Mouse (Mus musculus) cerebellum, adult 2 months (tissue): ENCODE data around the gene Slc35e2.

Experiments used
- CTCF ChIP-seq: fragments of 200-500 bp; IDR thresholded peaks from 2 replicates; pipeline ENCODE4 v1.5.1; 2011; ENCODE audit warnings: low read depth, mild to moderate bottlenecking, control low read depth, low read length, moderate library complexity, borderline replicate concordance; ENCODE audit not compliant: insufficient read depth
- POLR2A ChIP-seq: fragments of 200-500 bp; IDR thresholded peaks from 2 replicates; pipeline ENCODE4 v1.6.1; 2011; ENCODE audit warnings: low read length, control low read depth, borderline replicate concordance; ENCODE audit not compliant: insufficient read depth

- TF ChIP-seq POLR2A (no peak), CTCF (no peak)
These were observed 1.5 kb downstream of the Slc35e2 start for GRCm38 (mm10) chr4:155602753-155603152.
